Mouse (Mus musculus) lung, postnatal 10 days (tissue): ENCODE data around the gene Hist2h4.
A peak's percentile ranks its signal among the peaks of the same experiment; 100 is the strongest.
"Not testable (repeated sequence)": the region's sequence is repeated elsewhere in the genome, so short reads cannot be mapped to it uniquely, and the experiment has no call there.

Experiments
- DNase-seq: peaks from one replicate; pipeline ENCODE4 v3.0.0; 2021

The Hist2h4 gene

GRCm38 (mm10) chr3:96268776-96269378 is 5.8 kb upstream of the Hist2h4 start:
- DNase-seq = not testable (repeated sequence)

DNA sequence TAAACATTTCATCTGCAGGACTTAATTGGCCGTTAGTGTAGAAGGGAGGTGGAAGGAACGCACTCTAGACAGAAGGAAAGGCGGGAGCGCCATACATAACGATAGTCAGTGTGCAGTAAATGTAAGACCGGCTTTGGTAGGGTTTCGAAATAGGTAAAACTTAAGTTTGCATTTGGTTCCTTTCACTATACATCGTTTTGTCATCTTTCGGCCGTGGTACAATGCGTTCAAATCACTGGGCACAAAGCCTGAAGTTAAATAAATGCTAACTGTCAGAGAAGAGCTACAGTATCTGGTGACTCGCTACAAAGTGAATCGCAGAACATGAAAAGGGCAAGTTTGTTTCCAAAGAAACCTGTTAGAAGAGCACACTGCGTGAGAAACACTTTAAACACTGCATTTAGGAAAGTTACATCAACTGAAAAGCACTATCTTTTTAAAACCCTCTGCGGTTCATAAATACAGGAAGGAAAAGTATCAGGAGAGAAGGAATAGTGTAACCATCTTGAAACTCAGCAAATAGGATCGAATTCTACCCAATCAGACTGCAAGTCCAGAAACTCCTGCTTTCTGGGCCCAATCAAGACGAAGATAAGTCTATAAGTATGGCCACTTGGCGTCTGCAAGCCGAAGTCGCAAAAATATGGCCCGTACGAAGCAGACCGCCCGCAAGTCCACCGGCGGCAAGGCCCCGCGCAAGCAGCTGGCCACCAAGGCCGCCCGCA is 5.1 kb upstream of the Hist2h4 start, which contains the start of gene Hist2h3b:
TSS of gene Hist2h3b (plus strand) at position 604 of the 725 bp plus-strand sequence.
- peak; percentile 87 for DNase-seq

GRCm38 (mm10) chr3:96267541-96267940 is 4.4 kb upstream of the Hist2h4 start:
- DNase-seq = no peak

- no peak for DNase-seq
These were observed 3.1 kb upstream of the Hist2h4 start for GRCm38 (mm10) chr3:96266132-96266710.

- peak; percentile 26 for DNase-seq
These were observed 1.4 kb upstream of the Hist2h4 start for GRCm38 (mm10) chr3:96264404-96264949.

GRCm38 (mm10) chr3:96263558-96264403 is 670 bp upstream of the Hist2h4 start:
- peak; percentile 66 for DNase-seq

GRCm38 (mm10) chr3:96262216-96262875 is 765 bp downstream of the Hist2h4 start:
- peak; percentile 92 for DNase-seq

GRCm38 (mm10) chr3:96261623-96262022 is 1.5 kb downstream of the Hist2h4 start:
- DNase-seq = no peak

GRCm38 (mm10) chr3:96260220-96260619 is 2.9 kb downstream of the Hist2h4 start:
- DNase-seq = no peak

DNA sequence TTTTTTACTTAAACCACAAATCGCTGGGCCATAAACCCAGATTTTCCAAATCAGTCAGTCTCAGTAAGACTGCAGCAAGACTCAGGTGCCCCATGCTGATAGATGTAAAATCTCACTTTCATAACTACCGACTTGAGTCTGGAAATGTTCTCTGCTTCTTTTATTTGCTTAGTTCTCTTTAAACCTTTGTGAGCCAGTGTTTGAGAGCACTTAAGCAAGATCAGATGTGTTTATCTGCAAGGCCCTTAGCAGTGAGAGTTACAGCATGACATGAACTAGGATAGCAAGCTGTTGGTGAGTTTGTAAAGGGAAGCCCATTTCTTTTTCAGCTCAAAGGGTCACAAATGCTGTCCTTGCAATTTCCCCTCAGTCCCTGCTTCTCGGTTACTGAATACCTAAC is 5.9 kb downstream of the Hist2h4 start:
- DNase-seq = no peak

GRCm38 (mm10) chr3:96255926-96256593 is 7.1 kb downstream of the Hist2h4 start:
- peak; percentile 49 for DNase-seq

GRCm38 (mm10) chr3:96254683-96255355 is 8.3 kb downstream of the Hist2h4 start:
- DNase-seq = no peak

GRCm38 (mm10) chr3:96251787-96252186 is 11.3 kb downstream of the Hist2h4 start:
- DNase-seq = no peak

- no peak for DNase-seq
These were observed 12.2 kb downstream of the Hist2h4 start for GRCm38 (mm10) chr3:96250890-96251289.

- no peak for DNase-seq
These were observed 14.1 kb downstream of the Hist2h4 start for GRCm38 (mm10) chr3:96249034-96249345.

- DNase-seq = no peak
These were observed 14.7 kb downstream of the Hist2h4 start for GRCm38 (mm10) chr3:96248141-96249033.

- DNase-seq = no peak
These were observed 15.6 kb downstream of the Hist2h4 start for GRCm38 (mm10) chr3:96247356-96248140.

GRCm38 (mm10) chr3:96246427-96246856 is 16.7 kb downstream of the Hist2h4 start, which contains the start of gene Hist2h3c1:
TSS of gene Hist2h3c1 (plus strand) at chr3:96246685.
- DNase-seq = not testable (repeated sequence)

DNA sequence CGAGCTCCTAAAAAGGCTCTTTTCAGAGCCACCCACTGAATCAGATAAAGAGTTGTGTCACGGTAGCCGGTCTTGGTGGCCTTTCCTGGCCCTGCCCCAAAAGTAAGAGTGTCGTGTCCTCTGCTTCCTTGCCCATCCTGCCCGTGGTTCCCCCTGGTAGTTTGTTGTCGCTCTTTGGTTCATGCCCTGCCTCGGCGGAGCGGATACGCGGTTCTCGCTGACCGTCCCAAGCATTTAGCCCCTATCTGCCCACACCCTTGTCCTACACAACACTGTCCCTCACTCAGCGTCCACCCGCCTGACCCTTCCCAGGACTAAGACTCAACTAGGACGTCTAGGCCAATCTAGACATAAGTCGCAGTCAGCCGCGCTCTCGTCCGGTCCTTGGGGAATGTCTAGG is 17.1 kb downstream of the Hist2h4 start:
- DNase-seq = not testable (repeated sequence)
